Mouse (Mus musculus) G1E (cell line): Measurements from ENCODE around the gene Rnf220.

Source experiments
- CTCF ChIP-seq: IDR thresholded peaks from 2 replicates; pipeline ENCODE4 v1.5.1; 2012; ENCODE audit warnings: low read depth, low read length, inconsistent platforms, mixed read lengths
- GATA1 ChIP-seq: IDR thresholded peaks from 2 replicates; pipeline ENCODE4 v1.6.1; 2012; ENCODE audit warnings: borderline replicate concordance, low read length, inconsistent platforms, mixed read lengths

- TF ChIP-seq CTCF (no peak), GATA1 (no peak)
These were observed 217.6 kb downstream of the Rnf220 start for GRCm38 (mm10) chr4:117279253-117279642.
